Mouse (Mus musculus) heart, postnatal 14 days (tissue): ENCODE results near the gene Crebl2. TPM values are rescaled to one million over a fixed set of nuclear protein-coding genes. Genes with fewer than 3 reads are reported as not detected.

Experiments
- DNase-seq, 2 experiments: peaks; one replicate each; pipeline ENCODE4 v3.0.0; 2021 to 2022
- intact Hi-C: fragments of 180-260 bp; cut with DNase I; formaldehyde crosslinking; loops from one replicate; pipeline ENCODE4 v1.15.1; 2025
- long read RNA-seq, 2 experiments: library from polyadenylated mRNA; stranded (forward); transcript quantifications; one replicate each; pipeline ENCODE4 v2.0.0; 2021
- total RNA-seq, 2 experiments: library from RNA; stranded (reverse); gene quantifications; 2 replicates each; pipeline ENCODE4 v1.2.3; 2021

Gene Crebl2
- 1 to 10 TPM; 6.5 to 8.6 TPM for total RNA-seq
- long read RNA-seq, experiment 1, partial matches to known transcripts = 2 of 4 reads
- long read RNA-seq, experiment 1, other reads (novel, unspliced or antisense) = 0 of 4 reads
- long read RNA-seq, experiment 2, partial matches to known transcripts = 0 of 2 reads
- long read RNA-seq, experiment 2, other reads (novel, unspliced or antisense) = 0 of 2 reads

- intact Hi-C loops = loop anchor here (2.0 kb wide), 2 partner anchors 33 to 37 kb away; partner anchors contain the start of gene Dusp16
- DNase-seq = peak; percentile 100
Observed at GRCm38 (mm10) chr6:134829786-134830700, at the start of gene Crebl2. Crebl2 (plus strand) TSS chr6:134830154.

- no peak for DNase-seq
- intact Hi-C loops = no loop called here
Observed at GRCm38 (mm10) chr6:134781494-134781913, 48.5 kb upstream of the Crebl2 start.

- DNase-seq = no peak
- intact Hi-C loops = no loop called here
Observed at GRCm38 (mm10) chr6:134782900-134783299, 47.1 kb upstream of the Crebl2 start.

- intact Hi-C loops = no loop called here
- no peak for DNase-seq
Observed at GRCm38 (mm10) chr6:134786426-134786825, 43.5 kb upstream of the Crebl2 start.

- no peak for DNase-seq
- intact Hi-C loops = no loop called here
Observed at GRCm38 (mm10) chr6:134789100-134789499, 40.9 kb upstream of the Crebl2 start.

GRCm38 (mm10) chr6:134791251-134792118 lies 38.5 kb upstream of the Crebl2 start:
- DNase-seq = peak; percentile 20 to 45
- intact Hi-C loops = loop anchor here (2.0 to 10.0 kb wide), 5 partner anchors 37 to 367 kb away; partner anchors contain the start of gene Cdkn1b

GRCm38 (mm10) chr6:134792141-134793045 lies 37.6 kb upstream of the Crebl2 start, which contains the start of gene Dusp16:
Dusp16 (minus strand) TSS chr6:134792625.
- DNase-seq = peak; percentile 85 to 93
- intact Hi-C loops = loop anchor here (2.0 to 10.0 kb wide), 5 partner anchors 36 to 368 kb away; partner anchors contain the start of gene Cdkn1b

- DNase-seq = no peak
- intact Hi-C loops = loop anchor here (2.0 to 10.0 kb wide), 5 partner anchors 36 to 368 kb away; partner anchors contain the start of gene Cdkn1b
Observed at GRCm38 (mm10) chr6:134793046-134793806, 36.7 kb upstream of the Crebl2 start.

- intact Hi-C loops = loop anchor here (1.0 to 10.0 kb wide), 7 partner anchors 35 to 369 kb away; partner anchors contain the start of gene Cdkn1b
- peak; percentile 88 to 92 for DNase-seq
Observed at GRCm38 (mm10) chr6:134793911-134794520, 35.9 kb upstream of the Crebl2 start.

- DNase-seq = no peak
- intact Hi-C loops = loop anchor here (10.0 kb wide), 1 partner anchor 371 kb away; no protein-coding TSS in a partner anchor
Observed at GRCm38 (mm10) chr6:134796297-134796696, 33.7 kb upstream of the Crebl2 start.

- intact Hi-C loops = no loop called here
Observed at GRCm38 (mm10) chr6:134801483-134801882, 28.5 kb upstream of the Crebl2 start.

GRCm38 (mm10) chr6:134802641-134803043 lies 27.3 kb upstream of the Crebl2 start:
- intact Hi-C loops = no loop called here

More at GRCm38 (mm10) chr6:134801483-134801882, 28.5 kb upstream of the Crebl2 start:
- no peak for DNase-seq

GRCm38 (mm10) chr6:134804736-134805277 lies 25.1 kb upstream of the Crebl2 start:
- DNase-seq = no peak
- intact Hi-C loops = no loop called here

More at GRCm38 (mm10) chr6:134802641-134803043, 27.3 kb upstream of the Crebl2 start:
- no peak for DNase-seq

GRCm38 (mm10) chr6:134806130-134806529 lies 23.8 kb upstream of the Crebl2 start:
- DNase-seq = no peak
- intact Hi-C loops = no loop called here

- no peak for DNase-seq
Observed at GRCm38 (mm10) chr6:134807091-134807490, 22.9 kb upstream of the Crebl2 start.

GRCm38 (mm10) chr6:134807794-134808193 lies 22.2 kb upstream of the Crebl2 start:
- intact Hi-C loops = no loop called here
- no peak for DNase-seq

More at GRCm38 (mm10) chr6:134807091-134807490, 22.9 kb upstream of the Crebl2 start:
- intact Hi-C loops = no loop called here

GRCm38 (mm10) chr6:134813066-134813465 lies 16.9 kb upstream of the Crebl2 start:
- intact Hi-C loops = no loop called here
- no peak for DNase-seq
